ENCODE assay signal across 9 mouse cellular contexts in the genomic region with DNA sequence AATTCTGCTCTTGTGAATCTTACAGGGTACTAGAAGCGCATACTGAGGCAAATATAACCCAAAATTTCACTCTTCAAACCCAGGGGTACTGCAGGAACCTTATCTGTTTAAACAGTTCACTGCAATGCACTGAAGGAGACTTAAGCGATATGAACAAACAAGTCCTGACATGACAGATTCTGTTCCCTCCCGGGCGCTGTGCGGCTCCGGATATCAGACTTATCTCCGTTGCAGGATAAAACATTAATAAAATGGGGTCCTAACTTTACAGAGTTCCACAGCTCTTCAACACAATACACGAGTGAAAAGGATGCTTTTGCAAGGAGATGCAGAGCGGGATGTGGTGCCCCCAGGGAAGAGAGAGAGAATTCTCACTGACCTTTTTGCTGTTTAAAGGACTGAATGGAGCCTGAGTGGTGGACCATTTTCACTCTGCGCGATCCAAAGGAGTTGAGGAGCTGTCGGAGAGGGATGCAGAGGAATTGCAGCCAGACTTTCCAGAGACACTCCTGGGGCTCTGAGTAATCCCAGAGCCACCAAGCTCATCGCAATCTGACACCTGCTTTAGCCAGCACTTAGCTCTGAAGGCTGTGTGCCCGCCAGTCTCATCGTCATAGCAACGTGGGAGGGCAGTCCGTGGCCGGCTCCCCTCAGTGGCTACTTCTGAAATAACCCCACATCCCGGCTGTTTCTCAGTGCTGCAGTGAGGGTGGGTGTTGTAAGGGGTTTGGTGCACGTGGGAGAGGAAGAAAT. TPM values are rescaled to one million over a fixed set of nuclear protein-coding genes. Genes with fewer than 3 reads are reported as not detected.
A peak's percentile ranks its signal among the peaks of the same experiment; 100 is the strongest.
DNase-seq lines count a peak whose midpoint lies in the region; ATAC-seq lines count a peak whose summit lies in the region.
"Had no signal": no experiment of that assay in that cellular context is flagged by ENCODE, and none has a peak within 500 bp of the region (broad histone marks: within the 10 kb centered on the region; RNA-seq: fewer than 3 reads in every experiment).

No protein-coding gene starts in this region.

- H3K9me3 ChIP-seq in hindbrain, embryonic 16.5 days (ENCODE audit: control insufficient read depth, low read length), result no peaks in the 10 kb centered on the region
- H3K9me3 ChIP-seq in limb, embryonic 13.5 days, result no peaks in the 10 kb centered on the region

- peak; percentile 98 for ATAC-seq in hindbrain, embryonic 16.5 days
- ATAC-seq in limb, embryonic 13.5 days (ENCODE audit: low FRiP score, low read depth), result peak; percentile 78

- no peaks in the 10 kb centered on the region for H3K36me3 ChIP-seq in hindbrain, embryonic 16.5 days (ENCODE audit: control insufficient read depth, insufficient read depth, low read length)
- no peaks in the 10 kb centered on the region for H3K36me3 ChIP-seq in limb, embryonic 13.5 days

- no peaks in the 10 kb centered on the region for H3K27me3 ChIP-seq in hindbrain, embryonic 16.5 days (replicated peaks; ENCODE audit: control insufficient read depth, insufficient read depth, low read length)
- no peaks in the 10 kb centered on the region for H3K27me3 ChIP-seq in limb, embryonic 13.5 days

- peak overlapping the region; percentile 58 for H3K4me2 ChIP-seq in hindbrain, embryonic 16.5 days (ENCODE audit: low read length)
- H3K4me2 ChIP-seq in limb, embryonic 13.5 days (replicated peaks), result peak overlapping the region; percentile 65

- H3K4me3 ChIP-seq in hindbrain, embryonic 16.5 days (ENCODE audit: low read length), result peak overlapping the region; percentile 43
- peak overlapping the region; percentile 33 for H3K4me3 ChIP-seq in limb, embryonic 13.5 days

- no peak overlapping the region for H3K27ac ChIP-seq in hindbrain, embryonic 16.5 days (ENCODE audit: low read depth, low read length)
- H3K27ac ChIP-seq in limb, embryonic 13.5 days, result no peak overlapping the region

- WGBS in hindbrain, embryonic 16.5 days, result 5% methylated on average over 20 of the region's 20 CpGs
- WGBS in limb, embryonic 13.5 days, result 12% methylated on average over 20 of the region's 20 CpGs

- no peaks in the 10 kb centered on the region for H3K4me1 ChIP-seq in hindbrain, embryonic 16.5 days (ENCODE audit: control insufficient read depth, insufficient read depth, low read depth, low read length)
- H3K4me1 ChIP-seq in limb, embryonic 13.5 days, result peaks cover 10% of the 10 kb centered on the region

- peak; percentile 22 for DNase-seq in adrenal gland, postnatal 14 days
- DNase-seq in adrenal gland, postnatal 4 days (ENCODE audit: low spot score in 2 of 2), result no peak
- DNase-seq in cerebellum, postnatal 10 days, result peak; percentile 78 to 85
- DNase-seq in frontal cortex, postnatal 14 days (ENCODE audit: low spot score in 2 of 2), result peak; percentile 58 to 65
- peak; percentile 82 for DNase-seq in right cerebral cortex, adult 18-20 months
- no peak for DNase-seq in MN1 (ENCODE audit: low spot score)

- peak overlapping the region; percentile 39 for H3K9ac ChIP-seq in hindbrain, embryonic 16.5 days (ENCODE audit: low read depth, low read length)
- peak overlapping the region; percentile 50; the same call in 1 of the 2 replicates for H3K9ac ChIP-seq in limb, embryonic 13.5 days

RNA-seq across cellular contexts. Expression of gene Ano3, which starts 0.9 kb away (rescaled TPM):
- 0.33 and 0.49 TPM in 2 replicates for total RNA-seq in adrenal gland, postnatal 14 days (2021)
- total RNA-seq in adrenal gland, postnatal 4 days (2021), result under 1 TPM; 0.17 to 0.31 TPM
- polyA plus RNA-seq in hindbrain, embryonic 16.5 days (2015; fragmentation: Nextera tagmentation; extraction: Ambion mirVana), result 0.98 and 1.1 TPM in 2 replicates
- polyA plus RNA-seq in limb, embryonic 13.5 days (2015; fragmentation: Nextera tagmentation; extraction: Ambion mirVana), result 0.04 and 0.18 TPM in 2 replicates
- polyA plus RNA-seq: large intestine, adult 2 months had no signal

Comparison
In these comparisons a context has a peak if more than half of its experiments do, and no peak if none do; other contexts are left out.
1. DNase-seq: peak in adrenal gland, postnatal 14 days (single experiment), cerebellum, postnatal 10 days (2 of 2), frontal cortex, postnatal 14 days (2 of 2) and right cerebral cortex, adult 18-20 months (single experiment); none in adrenal gland, postnatal 4 days (0 of 2) and MN1 (single experiment).